Mouse (Mus musculus): ENCODE measurements around the gene Tns4. TPM values are rescaled to one million over a fixed set of nuclear protein-coding genes. Genes with fewer than 3 reads are reported as not detected.

Tns4 gene
- total and polyA plus RNA-seq, 3 experiments = 0.03 TPM; not detected in 2

GRCm38 (mm10) chr11:99111631-99112030 is 22.5 kb upstream of the Tns4 start:
- no peaks in the 10 kb centered on the region for H3K9me3 ChIP-seq (replicated peaks; ENCODE audit: insufficient read depth, low read length)
- no peak for DNase-seq (ENCODE audit: low read depth, low spot score)
- no peak overlapping the region for H3K27ac ChIP-seq (ENCODE audit: control insufficient read depth, low read depth, low read length)
- no peaks in the 10 kb centered on the region for H3K27me3 ChIP-seq (ENCODE audit: control insufficient read depth in 1 of 2, insufficient read depth in 2 of 2, low read length in 2 of 2)
- TF ChIP-seq TBP (IDR thresholded peaks at IDR 0.05; ENCODE audit: low read depth, low read length) (0 out of 2 replicates have a peak, but pooled peaks have one; percentile 56), CHD1 (IDR thresholded peaks at IDR 0.05; ENCODE audit: low read depth, low read length) (no peak), ZMIZ1 (IDR thresholded peaks at IDR 0.05; ENCODE audit: low read depth, low read length) (no peak)
- no peaks in the 10 kb centered on the region for H3K79me2 ChIP-seq (ENCODE audit: control insufficient read depth, insufficient read depth, low read length, poor library complexity)
- peaks cover 3 to 14% of the 10 kb centered on the region in 2 experiments for H3K4me1 ChIP-seq (ENCODE audit: control insufficient read depth in 1 of 2, insufficient read depth in 2 of 2, low read length in 2 of 2)
- H3K4me3 ChIP-seq (ENCODE audit: control insufficient read depth in 1 of 2, insufficient read depth in 1 of 2, low read depth in 2 of 2, low read length in 2 of 2) = no peak overlapping the region
- H3K9ac ChIP-seq (ENCODE audit: control insufficient read depth, low read depth, low read length, poor library complexity, severe bottlenecking) = no peak overlapping the region
- H3K36me3 ChIP-seq (ENCODE audit: control insufficient read depth in 1 of 2, insufficient read depth in 2 of 2, low read length in 2 of 2) = peaks cover 0 to 9% of the 10 kb centered on the region in 2 experiments; a peak in 2 of 4 replicates

- Histone ChIP-seq H3K27ac (ENCODE audit: control insufficient read depth, low read depth, low read length) (no peak overlapping the region), H3K4me1 (ENCODE audit: control insufficient read depth in 1 of 2, insufficient read depth in 2 of 2, low read length in 2 of 2) (peaks cover 6 to 19% of the 10 kb centered on the region in 2 experiments), H3K27me3 (ENCODE audit: control insufficient read depth in 1 of 2, insufficient read depth in 2 of 2, low read length in 2 of 2) (no peaks in the 10 kb centered on the region), H3K79me2 (ENCODE audit: control insufficient read depth, insufficient read depth, low read length, poor library complexity) (no peaks in the 10 kb centered on the region), H3K9ac (ENCODE audit: control insufficient read depth, low read depth, low read length, poor library complexity, severe bottlenecking) (no peak overlapping the region), H3K36me3 (ENCODE audit: control insufficient read depth in 1 of 2, insufficient read depth in 2 of 2, low read length in 2 of 2) (peaks cover 0 to 14% of the 10 kb centered on the region in 2 experiments; a peak in 2 of 4 replicates), H3K4me3 (ENCODE audit: control insufficient read depth in 1 of 2, insufficient read depth in 1 of 2, low read depth in 2 of 2, low read length in 2 of 2) (no peak overlapping the region), H3K9me3 (replicated peaks; ENCODE audit: insufficient read depth, low read length) (no peaks in the 10 kb centered on the region)
- TF ChIP-seq BHLHE40 (IDR thresholded peaks at IDR 0.05; ENCODE audit: borderline replicate concordance, low read depth, low read length) = no peak
- no peak for TF ChIP-seq ZNF384 (IDR thresholded peaks at IDR 0.05; ENCODE audit: low read depth, low read length)
- TF ChIP-seq SIN3A (IDR thresholded peaks at IDR 0.05; ENCODE audit: low read length) = no peak
- no peak for TF ChIP-seq GABPA (IDR thresholded peaks at IDR 0.05; ENCODE audit: low read depth, low read length)
- no peak for TF ChIP-seq USF2 (IDR thresholded peaks at IDR 0.05; ENCODE audit: borderline replicate concordance in 1 of 2, insufficient read depth in 1 of 2, low read depth in 1 of 2, low read length in 2 of 2)
- no peak for TF ChIP-seq TAL1 (IDR thresholded peaks at IDR 0.05; ENCODE audit: low read length)
- TF ChIP-seq MYC (IDR thresholded peaks at IDR 0.05; ENCODE audit: low read depth, low read length) = no peak
- no peak for TF ChIP-seq ZMIZ1 (IDR thresholded peaks at IDR 0.05; ENCODE audit: low read depth, low read length)
- no peak for TF ChIP-seq HCFC1 (IDR thresholded peaks at IDR 0.05; ENCODE audit: low read depth, low read length)
- no peak for TF ChIP-seq MAZ (IDR thresholded peaks at IDR 0.05; ENCODE audit: low read depth, low read length)
- no peak for TF ChIP-seq EP300 (IDR thresholded peaks at IDR 0.05; ENCODE audit: low read depth in 1 of 2, low read length in 2 of 2)
- TF ChIP-seq SMC3 (IDR thresholded peaks at IDR 0.05; ENCODE audit: low read depth, low read length) = no peak
- TF ChIP-seq E2F4 (IDR thresholded peaks at IDR 0.05; ENCODE audit: borderline replicate concordance, low read depth, low read length) = no peak
- TF ChIP-seq MXI1 (IDR thresholded peaks at IDR 0.05; ENCODE audit: low read depth, low read length) = no peak
- no peak for TF ChIP-seq ZC3H11A (IDR thresholded peaks at IDR 0.05; ENCODE audit: low read depth, low read length)
- no peak for TF ChIP-seq JUND (IDR thresholded peaks at IDR 0.05; ENCODE audit: low read depth, low read length)
- TF ChIP-seq KAT2A (conservative IDR thresholded peaks at IDR 0.05; ENCODE audit: low read depth, low read length) = no peak
- no peak for TF ChIP-seq NRF1 (IDR thresholded peaks at IDR 0.05; ENCODE audit: insufficient read depth, low read depth, low read length, poor library complexity, severe bottlenecking)
- no peak for TF ChIP-seq MAFK (IDR thresholded peaks at IDR 0.05; ENCODE audit: borderline replicate concordance, low read depth, low read length)
- DNase-seq (ENCODE audit: low read depth, low spot score) = no peak
Measured at GRCm38 (mm10) chr11:99111155-99111554, 22.0 kb upstream of the Tns4 start.
